Mouse (Mus musculus) ZHBTc4 (cell line): ENCODE results near the gene Prkx.

Experiments used
- DNase-seq: peaks from one replicate; pipeline ENCODE4 v3.0.0-alpha.2; 2011; ENCODE audit warnings: low read depth, low spot score

Prkx gene

DNA sequence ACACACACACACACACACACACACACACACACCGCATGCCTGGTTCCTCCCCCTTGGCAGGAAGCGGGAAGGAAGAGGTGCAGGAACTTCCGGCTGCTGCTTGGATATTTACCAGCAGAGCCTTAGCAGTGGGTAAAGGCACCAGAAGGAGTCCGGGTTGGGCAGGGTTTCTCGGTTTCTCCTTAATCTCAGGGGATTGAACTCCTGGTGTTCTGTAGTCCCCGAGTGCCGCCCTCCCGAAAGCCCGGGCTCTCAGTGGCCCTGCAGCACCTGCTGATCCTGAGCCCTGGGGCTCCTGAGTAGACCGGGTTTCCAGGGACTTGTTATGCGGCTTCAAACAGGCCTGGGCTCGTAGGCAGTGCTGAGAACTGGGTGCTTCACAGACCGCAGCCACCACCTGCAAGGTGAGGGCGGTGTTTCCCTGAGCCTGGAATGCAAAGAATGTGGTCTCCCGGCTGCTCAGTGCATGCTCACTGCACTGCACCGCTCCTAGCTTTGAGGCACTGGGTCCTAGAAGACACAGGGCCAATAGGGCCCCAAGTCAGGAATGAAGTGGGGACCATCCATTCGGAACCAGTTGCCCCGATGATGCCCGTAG lies at the start of gene Prkx:
Gene Prkx (minus strand): TSS at position 41 of the 598 bp plus-strand sequence.
- DNase-seq: peak; percentile 84

DNA sequence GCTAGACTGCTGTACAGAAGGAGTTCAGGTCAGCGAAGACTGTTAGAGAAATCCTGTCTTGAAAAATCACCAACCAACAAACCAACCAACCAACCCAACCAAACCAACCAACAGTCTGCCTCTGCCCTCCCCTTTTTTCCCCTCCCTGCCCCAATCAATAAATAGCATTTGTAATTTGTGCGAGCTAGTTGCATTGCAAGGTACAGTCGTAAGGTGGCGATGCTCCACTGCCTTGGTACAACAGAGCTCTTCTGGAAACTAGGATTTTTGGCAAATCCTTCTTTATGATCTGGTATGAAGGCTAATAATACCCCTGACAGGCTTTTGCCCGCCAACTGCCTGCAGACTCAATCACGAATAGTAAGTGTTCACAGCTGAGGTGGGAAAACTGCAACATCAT lies 16.0 kb upstream of the Prkx start:
- DNase-seq: peak; percentile 48

DNA sequence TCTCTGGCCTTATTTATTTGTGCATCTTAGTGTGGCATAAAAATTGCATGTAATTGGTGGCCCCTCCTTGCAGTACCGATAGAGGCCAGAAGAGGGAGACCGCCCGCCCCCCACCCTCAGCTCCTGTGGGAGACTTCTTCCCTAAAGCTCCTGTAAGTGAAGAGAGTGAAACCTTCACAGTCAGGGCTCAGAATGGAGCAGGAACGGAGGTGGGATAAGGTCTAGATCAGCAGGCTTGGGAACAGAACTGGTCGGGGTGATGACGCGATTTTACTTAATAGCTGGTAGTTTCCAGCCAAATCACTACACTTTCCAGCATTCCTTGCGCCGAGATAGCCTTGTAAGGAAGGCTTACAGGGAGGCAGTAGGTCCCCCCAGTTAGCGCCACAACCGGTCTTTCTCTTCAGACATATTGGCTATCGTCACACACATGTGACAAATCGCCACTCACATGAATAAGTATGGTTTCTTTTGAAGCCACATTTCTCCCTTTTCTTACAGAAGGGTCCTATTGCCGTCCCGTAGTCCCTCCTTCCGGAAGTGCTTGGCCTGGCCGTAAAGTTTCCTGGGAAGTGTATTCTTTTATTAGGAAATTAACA lies 14.6 kb upstream of the Prkx start:
- peak; percentile 67 for DNase-seq

DNA sequence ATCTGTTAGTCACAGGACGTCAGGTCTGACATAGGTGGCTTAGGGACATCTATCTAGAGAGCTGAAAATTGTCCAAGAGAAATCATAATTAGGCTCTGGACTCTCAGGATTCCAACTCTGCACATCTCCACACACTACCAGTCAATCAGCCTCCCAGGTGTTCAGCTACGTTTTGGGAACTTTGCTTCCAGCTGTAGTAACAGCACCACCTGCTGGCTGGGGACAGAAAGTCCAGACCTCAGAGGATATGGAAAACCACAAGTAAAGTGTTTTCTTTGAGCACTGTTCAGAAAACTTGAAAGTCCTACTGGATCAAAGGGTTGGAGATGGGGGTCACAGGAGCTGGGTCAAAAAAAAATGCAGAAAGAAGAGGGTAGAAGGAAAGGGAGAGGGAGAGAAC lies 12.5 kb upstream of the Prkx start:
- peak; percentile 59 for DNase-seq

DNA sequence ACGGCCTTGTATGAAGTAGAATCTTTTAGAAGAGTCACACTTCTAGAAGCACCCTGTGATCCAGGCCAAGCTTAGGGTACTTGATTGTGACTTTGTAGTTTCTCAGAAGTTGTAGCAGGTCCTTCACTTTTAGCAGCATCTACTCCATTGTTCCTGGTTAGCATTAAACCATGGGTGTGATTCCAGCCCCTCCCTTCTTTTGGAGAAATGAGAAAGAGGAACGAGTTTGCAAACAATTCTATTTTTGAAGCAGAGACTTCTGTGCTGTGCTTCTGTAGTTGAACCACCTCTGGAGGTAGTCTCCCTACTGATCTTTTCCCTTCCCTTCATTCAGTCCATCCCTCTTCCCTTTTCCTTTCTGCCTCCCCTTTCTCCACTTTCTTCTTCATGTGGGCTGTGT lies 6.2 kb upstream of the Prkx start:
- no peak for DNase-seq

DNA sequence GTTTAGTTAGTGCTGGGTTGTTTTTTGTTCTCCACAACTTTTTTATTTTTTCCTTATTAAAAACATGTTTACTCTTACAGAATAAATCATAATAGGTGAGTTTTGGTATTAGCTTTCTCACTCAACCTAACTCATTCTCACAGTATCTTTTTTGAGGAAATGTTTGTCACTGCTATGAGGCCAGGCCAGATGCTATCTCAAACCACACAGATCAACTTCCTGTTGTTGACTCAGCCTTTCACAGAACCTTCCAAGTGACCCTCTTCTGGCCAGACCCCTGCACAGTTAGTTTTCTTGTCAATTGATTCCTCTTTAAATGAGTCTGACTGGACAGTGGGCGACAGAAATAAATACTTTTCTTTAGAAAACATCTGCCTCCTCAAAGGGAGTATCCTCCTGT lies 5.5 kb upstream of the Prkx start:
- no peak for DNase-seq

DNA sequence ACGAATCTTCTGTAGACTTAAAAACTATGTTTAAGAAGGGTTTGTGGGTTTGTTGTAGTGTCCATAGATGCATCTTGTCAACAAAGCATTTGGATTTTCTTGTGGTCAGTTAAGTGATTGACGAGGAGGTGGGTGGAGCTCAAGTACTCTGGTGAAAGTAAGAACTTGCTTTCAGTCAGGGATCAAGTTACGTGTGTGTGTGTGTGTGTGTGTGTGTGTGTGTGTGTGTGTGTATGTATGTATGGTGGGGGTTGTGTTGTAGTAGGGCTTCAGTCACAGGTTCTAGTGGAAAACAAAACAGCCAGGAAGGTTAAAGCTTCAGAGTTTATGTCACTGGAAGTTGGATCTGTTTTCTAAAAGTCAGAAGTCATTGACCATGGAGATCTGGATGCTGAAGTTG lies 3.5 kb upstream of the Prkx start:
- DNase-seq: no peak

DNA sequence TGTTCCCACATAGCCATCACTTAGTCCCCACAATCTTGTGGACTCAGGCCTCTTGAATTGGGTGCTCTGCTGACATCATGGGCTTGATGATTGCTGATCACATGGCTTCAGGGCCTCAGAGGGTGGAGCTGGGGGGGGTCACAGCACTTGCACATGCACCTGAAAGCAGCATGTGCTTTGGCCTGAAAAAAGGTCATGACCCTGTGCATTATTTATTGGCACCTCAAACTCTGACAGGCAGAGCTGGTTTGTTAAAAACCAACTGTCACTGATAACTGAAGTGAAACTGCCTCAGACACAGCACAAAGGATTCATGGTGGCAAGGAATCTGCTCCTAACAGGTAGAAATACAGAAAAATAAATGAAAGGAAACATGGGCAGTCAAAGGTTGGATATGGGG lies 1.7 kb upstream of the Prkx start:
- no peak for DNase-seq

DNA sequence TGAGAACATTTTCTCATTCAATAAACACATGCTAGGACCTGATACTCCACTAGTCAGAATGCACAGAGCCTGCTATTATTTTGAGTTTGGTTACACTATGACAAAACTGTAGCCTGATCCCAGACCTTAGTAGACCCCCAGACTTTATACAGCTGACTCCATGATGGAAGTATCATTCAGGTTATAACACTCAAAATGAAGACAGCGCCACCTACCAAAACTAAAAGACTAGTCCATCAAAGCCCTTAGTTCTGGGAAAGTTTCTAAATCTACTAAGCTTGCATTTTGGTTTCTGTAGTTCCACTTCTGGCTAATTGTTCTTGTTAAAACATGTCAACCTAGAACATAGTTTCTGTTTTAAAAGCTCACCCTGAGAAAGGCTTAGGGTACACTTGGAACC lies 838 bp upstream of the Prkx start:
- peak; percentile 9 for DNase-seq

DNA sequence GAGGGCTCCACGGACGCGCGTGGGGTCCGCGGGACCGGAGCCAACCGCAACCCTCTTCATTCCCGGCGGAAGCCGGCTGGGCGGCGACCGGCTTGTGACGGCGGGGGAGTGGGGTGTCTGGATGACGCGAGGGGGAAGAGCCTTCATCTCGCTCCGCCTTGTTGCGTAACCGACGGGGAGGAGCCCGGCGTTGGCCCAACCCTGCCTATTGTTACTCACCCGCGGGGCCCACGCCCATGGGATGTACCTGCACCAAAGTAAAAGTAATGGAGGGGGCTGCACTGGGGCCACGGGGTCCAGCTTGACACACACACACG lies 262 bp downstream of the Prkx start:
- peak; percentile 92 for DNase-seq

DNA sequence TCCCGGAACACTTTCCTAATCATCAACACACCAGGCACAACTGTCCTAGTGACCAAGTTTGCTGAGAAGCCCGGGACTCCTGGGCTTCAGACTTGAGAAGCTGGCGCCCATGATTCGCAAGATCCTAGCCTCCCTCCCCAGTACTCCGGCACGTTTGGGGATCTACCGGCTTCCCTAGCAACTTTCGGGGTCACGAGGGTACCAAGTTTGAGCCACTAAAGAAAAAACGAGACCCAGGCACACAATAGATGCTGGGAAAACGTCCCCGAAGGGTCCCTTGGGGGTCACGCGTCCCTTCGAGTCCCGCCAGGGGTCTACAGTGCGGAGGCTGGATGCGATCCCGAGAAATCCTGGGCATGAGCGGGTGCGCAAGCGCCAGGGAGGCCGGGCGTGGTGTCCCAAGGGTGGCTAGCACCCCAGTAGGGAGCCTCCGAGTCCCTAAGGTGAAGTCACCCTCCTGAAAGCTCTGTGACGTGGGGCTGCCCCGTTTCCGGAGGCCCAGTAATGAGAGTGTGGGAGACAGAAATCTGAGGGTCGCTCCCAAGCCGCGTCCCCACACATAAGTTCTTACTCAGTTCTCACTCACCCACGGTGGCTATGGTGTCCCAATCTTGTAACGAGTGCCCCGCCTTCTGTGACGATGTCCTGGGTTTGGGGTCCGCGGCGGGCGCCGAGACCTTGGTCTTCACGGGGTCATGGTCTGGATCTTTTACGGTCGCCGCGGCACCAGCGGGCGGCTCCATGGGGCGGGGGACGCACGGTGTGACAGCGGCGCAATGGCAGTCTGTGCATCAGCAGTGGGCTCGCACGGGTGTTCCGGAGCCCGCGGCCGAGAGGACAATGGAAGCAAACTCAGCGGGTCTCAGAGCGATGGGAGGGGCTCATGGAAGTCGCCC lies 868 bp downstream of the Prkx start:
- no peak for DNase-seq

DNA sequence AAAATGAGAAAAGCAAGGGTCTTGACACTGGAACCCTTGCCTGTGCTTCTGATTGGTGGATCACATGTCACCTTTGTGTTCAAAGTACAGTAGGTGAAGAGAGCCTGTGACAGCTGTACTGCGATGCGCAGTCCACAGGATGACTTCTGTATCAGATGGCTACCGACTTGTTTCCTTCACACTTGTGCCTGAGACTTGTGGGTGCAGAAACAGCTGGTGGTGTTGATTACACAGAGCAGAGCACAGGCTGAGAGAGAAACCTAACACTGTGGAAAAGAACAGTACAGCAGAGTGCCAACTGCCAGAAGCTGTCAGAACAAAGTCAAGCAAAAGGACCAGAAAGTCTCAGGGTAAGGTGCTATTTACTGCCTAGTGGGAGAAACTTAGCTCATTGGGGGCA lies 7.4 kb downstream of the Prkx start:
- DNase-seq: no peak

DNA sequence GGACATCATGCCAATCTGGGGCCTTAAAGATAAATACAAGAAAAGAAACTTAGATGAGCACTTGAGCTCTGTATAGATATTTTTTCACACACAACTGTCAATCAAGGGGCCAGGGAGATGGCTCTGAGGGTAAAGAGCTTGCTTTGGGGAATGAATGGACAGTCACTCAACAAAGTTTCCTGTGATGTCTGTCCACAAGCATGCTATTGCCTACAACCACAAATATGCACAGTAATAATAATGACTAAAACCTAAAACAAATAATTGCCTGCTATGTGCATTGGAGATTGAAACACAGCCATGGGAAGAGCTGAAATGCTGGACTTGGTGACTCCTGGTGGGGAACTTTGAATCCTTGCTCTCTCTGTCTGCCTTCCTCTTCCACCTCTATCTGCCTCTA lies 9.7 kb downstream of the Prkx start:
- DNase-seq: no peak

DNA sequence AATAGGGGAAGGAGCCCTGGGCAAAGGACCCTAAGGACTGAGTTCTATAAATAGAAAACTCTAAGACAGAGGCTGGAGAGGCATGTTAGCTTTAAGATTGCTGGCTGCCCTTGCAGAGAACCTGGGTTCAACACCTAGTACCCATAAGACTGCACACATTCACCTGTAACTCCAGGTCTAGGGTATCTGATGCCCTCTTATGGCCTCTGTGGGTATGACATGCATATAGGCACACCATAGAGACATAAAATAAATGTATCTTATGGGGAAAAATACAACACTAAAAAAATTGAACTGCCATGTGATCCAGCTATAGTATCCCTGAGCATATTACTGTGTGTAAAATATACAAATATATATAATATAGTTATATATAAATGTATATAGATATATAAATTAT lies 18.3 kb downstream of the Prkx start:
- peak; percentile 29 for DNase-seq

DNA sequence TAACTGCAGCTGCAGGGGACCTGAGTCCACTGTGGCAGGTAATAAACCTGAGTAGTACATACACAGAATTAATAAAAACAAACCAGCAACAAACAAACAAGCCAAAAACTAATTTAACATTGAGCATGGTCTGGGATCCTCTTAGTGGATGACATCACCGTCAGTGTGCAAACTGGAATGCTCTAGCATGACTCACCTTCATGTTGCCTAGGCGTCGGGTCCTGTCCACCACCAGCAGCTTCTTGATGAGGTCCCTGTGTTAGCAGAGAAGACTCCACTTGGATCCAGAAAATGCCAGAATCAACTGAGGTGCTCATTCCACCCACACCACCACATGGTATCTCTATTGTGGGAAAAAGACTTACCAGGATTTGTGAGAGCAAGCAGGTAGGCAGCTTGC lies 30.9 kb downstream of the Prkx start:
- no peak for DNase-seq

DNA sequence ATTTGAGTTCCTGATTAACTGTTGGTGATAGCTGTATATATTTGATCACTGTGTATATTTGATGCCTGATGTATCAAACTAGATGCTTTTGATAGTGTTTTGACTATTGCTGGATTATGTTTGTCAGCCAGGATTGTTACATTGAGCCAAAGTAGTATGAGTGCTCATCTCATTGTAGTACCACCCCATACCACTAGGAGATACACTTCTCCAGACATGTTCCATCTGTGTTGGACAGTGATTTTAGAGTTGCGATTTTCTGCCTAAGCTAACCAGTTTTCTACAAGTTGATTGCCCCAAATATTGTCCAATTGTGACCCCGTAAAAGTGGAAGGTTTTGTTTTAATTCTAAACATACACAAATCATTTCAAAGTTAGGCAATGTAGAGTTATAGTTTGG lies 51.8 kb downstream of the Prkx start:
- DNase-seq: peak; percentile 32

DNA sequence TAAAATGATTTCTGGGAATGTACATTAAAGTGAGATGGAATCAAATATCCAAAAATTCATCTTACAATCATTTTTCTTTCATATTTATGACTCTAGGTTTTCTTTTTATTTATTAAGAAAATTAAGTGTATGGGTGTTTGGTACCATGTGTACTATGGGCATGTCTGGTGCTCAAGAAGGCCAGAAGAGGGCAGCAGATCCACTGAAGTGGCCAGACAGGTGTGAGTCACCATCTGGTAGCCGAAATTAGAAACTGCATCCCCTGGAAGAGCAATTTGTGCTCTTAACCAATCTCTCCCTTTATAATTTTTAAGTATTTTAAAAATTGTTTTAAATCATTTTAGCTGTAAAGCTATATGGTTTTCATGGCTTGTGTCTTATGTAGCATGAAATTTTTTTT lies 54.7 kb downstream of the Prkx start:
- DNase-seq: peak; percentile 34

DNA sequence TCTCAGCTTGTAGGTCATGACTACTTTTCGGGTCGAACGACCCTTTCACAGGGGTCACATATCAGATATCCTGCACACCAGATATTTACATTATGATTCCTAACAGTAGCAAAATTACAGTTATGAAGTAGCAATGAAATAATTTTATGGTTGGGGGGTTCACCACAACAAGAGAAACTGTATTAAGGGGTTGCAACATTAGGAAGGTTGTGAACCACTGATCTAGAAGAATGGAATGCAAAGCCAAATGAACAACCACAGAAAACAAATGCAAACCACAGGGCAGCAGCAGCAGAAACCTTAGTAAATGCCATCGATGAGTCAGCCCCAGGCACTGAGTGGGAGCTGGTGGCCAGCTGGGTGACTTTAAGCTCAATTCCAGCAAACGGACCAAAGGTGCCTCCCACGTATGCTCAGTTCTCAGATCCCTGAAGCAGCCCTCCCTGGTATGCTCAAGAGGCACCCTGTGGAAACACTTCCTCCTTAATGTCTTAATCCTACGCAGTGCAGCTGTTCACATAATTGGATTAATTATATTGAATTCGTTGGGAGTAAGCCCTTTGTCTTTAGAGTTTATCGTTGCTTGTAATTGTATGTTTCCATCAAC lies 62.0 kb downstream of the Prkx start:
- DNase-seq: no peak

DNA sequence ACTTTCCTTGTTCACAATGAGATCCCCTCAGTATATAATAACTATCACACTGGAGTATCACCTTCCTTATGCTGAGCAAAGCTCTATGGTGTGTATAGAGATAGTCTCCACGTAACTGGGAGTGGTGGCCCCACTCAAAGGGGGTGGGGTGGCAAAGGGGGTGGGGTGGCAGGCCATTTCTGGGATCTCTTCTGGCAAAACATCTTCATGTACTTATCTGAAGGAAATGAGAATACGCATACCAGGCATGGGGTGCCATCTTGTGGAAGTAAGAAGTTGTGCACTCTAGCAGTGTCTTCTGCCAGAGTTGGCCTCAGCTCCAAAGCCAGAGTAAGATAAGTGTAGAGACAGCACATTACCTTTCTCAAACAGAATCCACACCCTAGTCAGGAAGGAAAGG lies 75.8 kb downstream of the Prkx start:
- DNase-seq: peak; percentile 61
